Mouse (Mus musculus) bone marrow, adult 2 months (tissue): ENCODE measurements at regions not wholly inside any gene's neighbourhood (a gene's known extent, or its start where the extent isn't known, plus 50 kb on each side); places are given as distances from the start of the nearest gene placed in this dataset.

Experiments used
- CTCF ChIP-seq: fragments of 200-500 bp; IDR thresholded peaks from 2 replicates; pipeline ENCODE4 v1.5.1; 2011; ENCODE audit warnings: low read length, control low read depth; ENCODE audit not compliant: control insufficient read depth, insufficient read depth
- POLR2A ChIP-seq: fragments of 200-500 bp; IDR thresholded peaks from 2 replicates; pipeline ENCODE4 v1.6.1; 2011; ENCODE audit warnings: low read depth, mild to moderate bottlenecking, control low read depth, low read length, borderline replicate concordance; ENCODE audit not compliant: control insufficient read depth

GRCm38 (mm10) chr11:45782435-45782834 lies 69.4 kb upstream of the Clint1 start:
- no peak for TF ChIP-seq CTCF
- no peak for TF ChIP-seq POLR2A
